Mouse (Mus musculus) colon, adult 2 months (tissue): ENCODE results near the gene Atg4d. TPM values are rescaled to one million over a fixed set of nuclear protein-coding genes. Genes with fewer than 3 reads are reported as not detected.

Experiments
- polyA plus RNA-seq: library from polyadenylated mRNA; depleted of rRNA; stranded (reverse); fragments of >200 nt; gene quantifications from 2 replicates; pipeline ENCODE4 v1.2.3, GENCODE M21; 2012; rRNA removed

Atg4d gene
- polyA plus RNA-seq = 123 and 143 TPM in 2 replicates

DNA sequence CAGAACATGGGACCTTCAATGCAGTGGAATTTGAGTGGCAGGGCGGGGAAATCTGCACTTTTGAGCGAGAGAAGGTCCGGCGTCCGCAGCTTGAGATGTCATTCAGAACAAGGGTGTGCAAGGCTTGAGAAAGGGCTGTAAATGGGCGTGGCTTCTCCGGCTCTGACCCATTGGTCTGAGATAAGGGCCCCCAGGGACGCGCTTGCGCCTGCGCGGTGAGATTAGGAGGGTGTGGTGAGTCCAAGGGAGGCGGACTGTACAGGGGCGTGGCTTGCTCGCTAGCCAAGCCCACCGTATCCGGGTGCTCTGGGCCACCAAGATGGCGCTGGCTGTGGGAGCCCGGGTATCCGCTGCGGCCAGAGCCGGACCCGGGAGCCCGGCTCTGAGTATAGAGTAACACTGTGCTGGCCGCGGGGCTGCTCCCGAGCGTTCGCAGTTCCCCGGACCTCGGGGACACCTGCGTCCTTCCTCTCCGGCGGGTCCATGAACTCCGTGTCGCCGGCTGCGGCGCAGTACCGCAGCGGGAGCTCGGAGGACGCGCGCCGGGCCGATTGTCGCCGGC lies at the start of gene Atg4d:
Gene Atg4d (plus strand): TSS at position 294 of the 562 bp plus-strand sequence.

DNA sequence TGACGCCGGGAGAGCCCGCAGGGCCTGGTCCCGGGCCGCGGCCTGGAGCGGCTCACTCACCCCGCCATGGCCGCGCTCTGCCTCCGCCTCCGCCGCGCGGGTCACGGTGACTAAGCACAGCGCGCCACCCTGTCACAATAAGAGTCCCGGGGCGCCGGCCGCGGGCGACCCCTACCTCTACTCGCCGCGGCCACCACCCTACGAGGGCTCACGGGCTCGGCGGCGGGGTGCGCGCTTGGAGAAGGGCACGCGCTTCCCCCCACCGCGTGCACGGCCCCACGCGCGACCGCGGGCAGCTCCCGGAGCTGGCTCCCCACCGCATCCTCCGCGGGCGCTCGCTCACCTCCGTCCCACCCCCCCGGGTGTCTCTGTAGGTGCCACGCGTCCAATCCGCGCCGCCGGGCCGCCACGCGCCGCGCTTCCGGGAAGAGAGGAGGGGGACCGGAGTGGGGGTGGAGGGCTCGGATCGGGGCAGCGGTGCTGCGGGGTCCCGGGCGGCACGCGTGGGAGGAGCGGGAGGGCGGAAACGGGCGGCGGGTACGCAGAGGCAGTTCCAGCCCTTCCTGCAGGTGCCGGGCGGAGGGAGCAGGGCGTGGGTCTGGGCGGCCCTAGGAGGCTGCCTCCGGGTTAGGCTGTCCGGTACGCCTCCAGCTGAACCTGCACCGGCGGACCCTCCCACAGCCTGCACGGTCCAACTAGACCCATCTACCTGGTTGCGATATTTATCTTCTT lies 26.2 kb upstream of the Atg4d start, which contains the start of gene Keap1:
Gene Keap1 (minus strand): TSS at position 629 of the 732 bp plus-strand sequence.

DNA sequence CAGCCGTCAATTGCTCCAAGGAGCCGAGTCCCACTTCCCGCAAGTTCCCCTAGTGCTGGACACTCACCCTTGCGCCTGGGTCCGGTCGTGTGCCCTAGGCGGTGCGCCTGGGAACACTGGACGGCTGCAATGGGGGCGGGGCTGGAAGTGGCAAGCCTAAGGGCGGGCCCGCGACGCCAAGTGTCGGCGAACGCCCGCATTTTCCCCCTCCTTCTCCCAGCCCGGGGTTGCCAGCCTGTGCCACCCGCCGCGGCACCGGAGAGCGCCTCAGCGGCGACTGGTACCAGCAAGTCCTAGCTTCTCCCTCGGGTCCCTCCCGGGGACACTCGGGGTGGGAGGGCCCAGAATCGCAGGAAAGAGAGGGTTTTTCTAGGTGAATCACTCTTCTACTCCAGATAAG lies 16.8 kb upstream of the Atg4d start, which contains the start of gene S1pr5:
Gene S1pr5 (minus strand): TSS at position 118 of the 400 bp plus-strand sequence.

DNA sequence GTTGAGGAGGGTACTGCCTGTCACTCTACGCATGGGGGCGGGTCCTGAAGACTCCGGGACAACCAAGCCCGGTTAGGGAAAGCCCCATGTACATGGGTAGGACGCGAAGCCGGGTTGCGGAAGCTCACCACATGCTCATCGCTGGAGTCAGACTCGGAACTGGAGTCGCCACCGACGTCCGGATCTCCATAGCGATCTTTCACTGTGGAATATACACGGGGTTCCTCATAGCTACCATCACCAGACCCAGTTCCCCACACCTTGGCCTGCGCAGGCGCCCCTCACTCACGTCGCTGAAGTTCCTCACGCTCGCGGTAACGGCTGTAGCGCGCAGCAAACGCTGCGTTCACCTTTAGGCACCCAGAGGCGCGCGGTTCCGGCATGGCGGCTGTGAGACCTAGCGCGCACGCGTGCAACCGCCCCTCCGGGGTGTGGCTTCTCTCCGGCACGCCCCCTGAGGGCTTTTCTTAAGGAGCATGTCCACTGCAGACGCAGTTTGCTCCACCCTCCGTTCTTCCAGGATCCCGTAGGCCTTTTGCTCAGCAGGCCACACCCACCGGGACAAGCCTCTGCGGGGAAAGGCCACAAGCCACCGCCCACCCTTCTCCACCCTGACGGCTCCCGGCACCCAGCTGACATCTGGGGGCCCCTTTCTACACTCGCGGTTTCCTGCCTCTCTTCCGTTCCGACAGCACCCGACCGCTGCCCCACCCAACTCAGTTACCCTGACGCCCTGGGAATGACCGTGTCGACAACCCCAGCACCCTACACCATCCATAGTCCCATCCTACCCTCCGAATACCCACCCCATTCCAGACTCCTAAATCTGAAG lies 22.7 kb downstream of the Atg4d start, which contains the start of gene Kri1:
Gene Kri1 (minus strand): TSS at position 399 of the 832 bp plus-strand sequence.

DNA sequence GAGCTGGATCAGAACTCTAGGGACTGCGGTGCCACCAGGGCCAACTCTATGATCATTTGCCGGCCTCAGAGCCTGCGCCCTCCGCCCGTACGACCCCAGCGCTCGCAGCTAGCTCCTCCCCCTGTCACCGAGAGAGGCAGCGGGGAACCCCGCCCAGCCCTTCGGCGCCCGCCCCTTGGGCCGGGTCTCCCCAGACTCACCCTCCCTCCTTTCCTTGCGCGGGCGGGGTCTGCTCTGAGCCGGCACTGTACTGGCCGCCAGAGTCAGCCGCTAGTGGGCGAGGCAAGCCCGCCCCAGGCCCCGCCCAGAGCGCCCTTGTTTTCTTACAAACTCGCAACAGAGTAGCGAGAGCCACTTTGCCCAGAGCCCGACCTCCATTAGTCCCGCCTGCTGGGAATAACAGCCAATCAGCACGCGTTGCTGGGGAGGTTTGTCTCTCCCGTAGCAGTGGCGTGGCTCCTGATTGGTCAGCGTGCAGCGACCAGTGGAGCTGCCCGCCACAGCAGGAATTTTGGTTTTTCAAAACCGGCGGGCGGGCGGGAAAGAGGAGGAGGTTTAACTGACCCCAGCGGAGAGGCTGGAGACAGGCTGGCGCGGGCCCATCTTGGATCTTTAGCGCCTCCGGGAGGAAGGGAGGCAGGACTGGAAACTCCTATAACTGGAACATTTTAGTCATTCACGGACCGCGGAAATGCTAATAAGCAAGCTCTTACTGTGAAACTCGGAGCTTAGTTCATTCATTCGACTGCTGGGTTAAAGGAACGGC lies 26.1 kb downstream of the Atg4d start, which contains the start of gene Cdkn2d:
Gene Cdkn2d (minus strand): TSS at position 386 of the 766 bp plus-strand sequence.

DNA sequence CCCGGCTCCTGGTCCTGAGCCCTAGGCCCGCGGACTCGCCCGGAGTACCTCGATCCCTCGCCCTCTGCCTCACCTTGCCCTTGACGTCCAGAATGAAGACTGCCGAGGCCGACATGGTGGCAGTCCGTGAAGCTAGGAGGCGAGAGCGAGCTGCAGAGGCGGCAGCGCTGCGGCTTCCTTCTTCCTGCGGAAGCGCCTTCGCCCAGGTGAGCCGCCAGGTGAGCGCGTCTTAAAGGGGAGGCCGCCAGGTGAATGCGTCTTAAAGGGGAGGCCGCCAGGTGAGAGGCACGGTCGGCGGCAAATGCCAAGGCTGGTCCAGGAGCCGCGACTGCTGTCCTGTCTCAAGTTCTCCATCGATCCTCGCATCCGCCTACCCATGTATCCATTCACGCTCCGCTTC lies 47.0 kb downstream of the Atg4d start, which contains the start of gene Ap1m2:
Gene Ap1m2 (minus strand): TSS at position 204 of the 400 bp plus-strand sequence.

DNA sequence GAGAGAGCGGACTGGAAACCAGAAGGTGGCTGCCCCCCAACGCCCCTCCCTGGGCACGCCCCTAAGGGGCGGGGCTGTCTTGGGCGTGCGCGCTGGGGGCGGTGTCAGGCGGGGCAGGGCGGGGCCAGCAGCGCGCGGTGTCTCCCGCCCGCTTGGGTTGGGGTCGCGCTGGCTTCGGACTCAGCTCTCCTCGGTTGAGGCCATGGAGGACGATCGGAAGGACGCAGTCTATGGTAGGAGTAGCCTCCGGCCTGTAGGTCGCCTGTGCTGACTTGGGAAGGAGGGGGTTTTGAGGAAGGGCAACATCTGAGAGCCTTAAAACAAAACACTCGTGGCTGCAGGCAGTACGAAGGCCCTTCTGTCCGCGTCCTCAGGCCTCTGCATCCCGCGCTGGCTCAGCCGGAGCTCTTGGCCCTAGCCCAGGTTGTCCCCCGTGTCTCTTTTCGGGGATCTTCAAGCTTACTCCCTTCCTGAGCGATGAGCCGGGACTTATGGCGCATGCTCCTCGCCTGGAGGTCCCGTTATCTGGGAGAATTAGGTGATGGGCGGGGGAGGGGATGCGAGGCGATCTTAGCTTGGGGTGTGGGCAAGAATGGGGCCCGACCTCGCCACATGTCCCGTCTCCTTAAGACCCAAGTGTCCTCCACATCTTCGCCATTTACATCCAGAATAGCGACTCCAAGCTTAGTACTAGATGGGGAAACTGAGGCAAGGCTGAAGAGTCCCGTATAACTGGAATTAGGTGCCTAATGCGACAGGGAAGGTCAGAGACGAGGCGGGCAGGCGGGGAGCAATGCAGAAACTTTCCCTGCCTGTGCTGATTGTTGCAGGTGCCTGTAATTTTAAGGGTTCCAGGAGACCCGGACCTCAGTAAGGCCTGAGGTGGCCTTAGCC lies 55.8 kb downstream of the Atg4d start, which contains the start of gene Slc44a2:
Gene Slc44a2 (plus strand): TSS at position 80 of the 894 bp plus-strand sequence.

Other genes with a start within 250 kb of the Atg4d start
- gene Icam1, start 249.3 kb upstream of the Atg4d start, polyA plus RNA-seq = 10.2 and 10.9 TPM in 2 replicates
- gene Icam4, start 235.9 kb upstream of the Atg4d start, polyA plus RNA-seq = 0.20 and 0.69 TPM in 2 replicates
- 0.17 and 0.27 TPM in 2 replicates for gene Icam5, start 233.2 kb upstream of the Atg4d start, polyA plus RNA-seq
- 0.66 and 1.1 TPM in 2 replicates for gene Zglp1, start 198.2 kb upstream of the Atg4d start, polyA plus RNA-seq
- gene Gm49373, start 192.2 kb upstream of the Atg4d start, polyA plus RNA-seq = 0.12 and 0.20 TPM in 2 replicates
- gene Fdx1l, start 191.7 kb upstream of the Atg4d start, polyA plus RNA-seq = 48.2 and 82.0 TPM in 2 replicates
- 14.2 and 36.9 TPM in 2 replicates for gene Gm38431, start 173.3 kb upstream of the Atg4d start, polyA plus RNA-seq
- 64.1 and 72.3 TPM in 2 replicates for gene Raver1, start 173.3 kb upstream of the Atg4d start, polyA plus RNA-seq
- 36.9 and 38.6 TPM in 2 replicates for gene Tyk2, start 134.1 kb upstream of the Atg4d start, polyA plus RNA-seq
- 44.7 and 52.6 TPM in 2 replicates for gene Cdc37, start 115.3 kb upstream of the Atg4d start, polyA plus RNA-seq
- gene Pde4a, start 99.6 kb upstream of the Atg4d start, polyA plus RNA-seq = 6.9 and 7.2 TPM in 2 replicates
- 110 and 116 TPM in 2 replicates for gene Keap1, start 25.9 kb upstream of the Atg4d start, polyA plus RNA-seq
- gene S1pr5, start 16.9 kb upstream of the Atg4d start, polyA plus RNA-seq = 0.17 and 0.19 TPM in 2 replicates
- 17.8 and 22.7 TPM in 2 replicates for gene Kri1, start 22.7 kb downstream of the Atg4d start, polyA plus RNA-seq
- gene Cdkn2d, start 26.1 kb downstream of the Atg4d start, polyA plus RNA-seq = 29.2 and 41.6 TPM in 2 replicates
- gene Ap1m2, start 47.0 kb downstream of the Atg4d start, polyA plus RNA-seq = 94.6 and 96.9 TPM in 2 replicates
- 27.3 and 35.5 TPM in 2 replicates for gene Slc44a2, start 55.4 kb downstream of the Atg4d start, polyA plus RNA-seq
- gene Ilf3, start 102.6 kb downstream of the Atg4d start, polyA plus RNA-seq = 29.2 and 32.3 TPM in 2 replicates
- 61.0 and 62.5 TPM in 2 replicates for gene Qtrt1, start 146.5 kb downstream of the Atg4d start, polyA plus RNA-seq
- gene Dnm2, start 159.6 kb downstream of the Atg4d start, polyA plus RNA-seq = 341 and 414 TPM in 2 replicates
- gene Tmed1, start 245.0 kb downstream of the Atg4d start, polyA plus RNA-seq = 15.9 and 20.7 TPM in 2 replicates